ENCODE assay signal across 29 mouse cellular contexts in the genomic region with DNA sequence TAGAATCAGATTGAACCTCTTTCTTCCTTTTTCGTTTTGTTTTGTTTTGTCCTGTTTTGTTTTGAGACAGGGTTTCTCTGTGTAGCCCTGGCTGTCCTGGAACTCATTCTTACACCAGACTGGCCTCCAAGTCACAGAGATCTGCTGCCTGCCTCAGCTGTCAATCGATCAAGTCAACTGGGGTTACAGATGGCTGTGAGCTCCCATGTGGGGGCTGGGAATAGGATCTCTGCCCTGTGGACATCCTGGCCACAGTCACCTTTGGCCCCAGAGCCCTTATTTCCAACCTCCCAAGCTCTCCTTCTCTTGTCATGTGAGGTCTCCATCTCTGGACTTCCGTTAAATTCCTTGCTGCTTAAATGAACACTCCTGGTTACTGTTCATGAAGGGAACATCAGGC. TPM values are rescaled to one million over a fixed set of nuclear protein-coding genes. Genes with fewer than 3 reads are reported as not detected.
DNase-seq lines count a peak whose midpoint lies in the region; ATAC-seq and TF ChIP-seq lines count a peak whose summit lies in the region.
"Had no signal": no experiment of that assay in that cellular context is flagged by ENCODE, and none has a peak within 500 bp of the region (broad histone marks: within the 10 kb centered on the region; RNA-seq: fewer than 3 reads in every experiment).

No protein-coding gene starts in this region.

- intact Hi-C loops in gastrocnemius, adult 2 months (cut with DNase I) = no loop called here
- intact Hi-C loops in gastrocnemius, postnatal 36 days (cut with DNase I) = no loop called here

- TF ChIP-seq EP300 in liver, postnatal 0 days (IDR thresholded peaks at IDR 0.05; ENCODE audit: low read depth) = no peak

- DNase-seq in gastrocnemius, adult 2 months = no peak
- DNase-seq in gastrocnemius, postnatal 36 days = no peak
- DNase-seq in liver, postnatal 0 days = no peak
- peak; percentile 51 for DNase-seq in yolk sac, embryonic 10.5 days (ENCODE audit: low spot score)
- DNase-seq in left cerebral cortex, adult 18-20 months (ENCODE audit: low spot score in 2 of 2) = no peak
- DNase-seq: adrenal gland, adult 2 months; adrenal gland, postnatal 10 days; adrenal gland, postnatal 25 days; B cell, adult 2 months; cerebellum, adult 11 months; cerebellum, adult 18-20 months; cerebellum, adult 8-10 months; cerebellum, adult 9-11 months; cerebellum, postnatal 14 days; cerebellum, postnatal 36 days; embryo, embryonic 11 days had no signal

- H3K9me3 ChIP-seq in liver, postnatal 0 days (ENCODE audit: low read length) = no peaks in the 10 kb centered on the region
- no peaks in the 10 kb centered on the region for H3K9me3 ChIP-seq in liver, embryonic 12.5 days (replicated peaks)
- H3K9me3 ChIP-seq: embryonic facial prominence, embryonic 13.5 days; embryonic facial prominence, embryonic 15.5 days; forebrain, embryonic 10.5 days; forebrain, embryonic 12.5 days; G1E had no signal

- no peaks in the 10 kb centered on the region for H3K27me3 ChIP-seq in liver, postnatal 0 days (ENCODE audit: insufficient read depth, low read length)
- H3K27me3 ChIP-seq in liver, embryonic 12.5 days (replicated peaks) = 0 out of 2 replicates have a peak, but pooled peaks cover 3% of the 10 kb centered on the region
- H3K27me3 ChIP-seq: CH12.LX; embryonic facial prominence, embryonic 13.5 days; embryonic facial prominence, embryonic 15.5 days; forebrain, embryonic 12.5 days; Patski had no signal

- peaks cover 10% of the 10 kb centered on the region for H3K4me1 ChIP-seq in liver, postnatal 0 days (ENCODE audit: insufficient read depth)
- peaks cover 11% of the 10 kb centered on the region for H3K4me1 ChIP-seq in liver, embryonic 12.5 days
- H3K4me1 ChIP-seq: embryonic facial prominence, embryonic 15.5 days; forebrain, embryonic 12.5 days had no signal

- H3K4me2 ChIP-seq in liver, postnatal 0 days (ENCODE audit: low read depth, low read length) = no peak overlapping the region
- H3K4me2 ChIP-seq in liver, embryonic 12.5 days = no peak overlapping the region
- H3K4me2 ChIP-seq: embryonic facial prominence, embryonic 13.5 days; embryonic facial prominence, embryonic 15.5 days; forebrain, embryonic 12.5 days had no signal

- 0 out of 2 replicates have a peak overlapping the region, but pooled peaks have one; percentile 20 for H3K27ac ChIP-seq in gastrocnemius, adult 2 months
- no peak overlapping the region for H3K27ac ChIP-seq in liver, postnatal 0 days (ENCODE audit: low read depth)
- H3K27ac ChIP-seq in liver, embryonic 12.5 days = no peak overlapping the region
- H3K27ac ChIP-seq: embryonic facial prominence, embryonic 13.5 days; embryonic facial prominence, embryonic 15.5 days; forebrain, embryonic 10.5 days; forebrain, embryonic 12.5 days had no signal

- H3K9ac ChIP-seq in liver, postnatal 0 days (replicated peaks) = no peak overlapping the region
- H3K9ac ChIP-seq in liver, embryonic 12.5 days = no peak overlapping the region
- H3K9ac ChIP-seq: embryonic facial prominence, embryonic 13.5 days; embryonic facial prominence, embryonic 15.5 days; forebrain, embryonic 12.5 days had no signal

- no peak for TF ChIP-seq CTCF in gastrocnemius, adult 2 months (IDR thresholded peaks at IDR 0.05)
- no peak for TF ChIP-seq CTCF in liver, postnatal 0 days (IDR thresholded peaks at IDR 0.05; ENCODE audit: low read depth)

- no peak overlapping the region for H3K4me3 ChIP-seq in gastrocnemius, adult 2 months
- H3K4me3 ChIP-seq in liver, postnatal 0 days (ENCODE audit: low read depth, low read length) = no peak overlapping the region
- no peak overlapping the region for H3K4me3 ChIP-seq in liver, embryonic 12.5 days
- H3K4me3 ChIP-seq: embryonic facial prominence, embryonic 13.5 days; embryonic facial prominence, embryonic 15.5 days; erythroblast, embryonic 14.5 days; forebrain, embryonic 10.5 days; forebrain, embryonic 12.5 days had no signal

- WGBS in liver, postnatal 0 days (ENCODE audit: insufficient replicate concordance) = 65% methylated on average over 3 of the region's 3 CpGs
- WGBS in liver, embryonic 12.5 days (ENCODE audit: insufficient replicate concordance) = 65% methylated on average over 3 of the region's 3 CpGs

- H3K36me3 ChIP-seq in liver, postnatal 0 days (replicated peaks; ENCODE audit: insufficient read depth, low read length) = no peaks in the 10 kb centered on the region
- no peaks in the 10 kb centered on the region for H3K36me3 ChIP-seq in liver, embryonic 12.5 days
- H3K36me3 ChIP-seq: embryonic facial prominence, embryonic 13.5 days; embryonic facial prominence, embryonic 15.5 days; forebrain, embryonic 10.5 days; forebrain, embryonic 12.5 days; G1E had no signal

- ATAC-seq in liver, postnatal 0 days = peak; percentile 44; the same call in 1 of the 2 replicates
- no peak for ATAC-seq in liver, embryonic 12.5 days
- ATAC-seq: activated CD4-positive, CD25-positive, alpha-beta regulatory T cell, adult 4 months; CD4-positive, CD25-positive, alpha-beta regulatory T cell, adult 4 months; forebrain, embryonic 14.5 days; forebrain, embryonic 16.5 days; Patski had no signal

RNA-seq across cellular contexts. Expression of a gene that starts 13.5 kb away (rescaled TPM):
- 10 to 100 TPM; 26.3 to 66.2 TPM for total RNA-seq in gastrocnemius, adult 2 months (2021)
- total RNA-seq in gastrocnemius, postnatal 36 days (2021) = 10 to 100 TPM; 17.6 to 39.5 TPM
- polyA plus RNA-seq in liver, postnatal 0 days (2015; fragmentation: Nextera tagmentation; extraction: Ambion mirVana) = 27.9 and 38.5 TPM in 2 replicates
- polyA plus RNA-seq in liver, embryonic 12.5 days (2016; fragmentation: Nextera tagmentation; extraction: Ambion mirVana) = 14.5 and 15.7 TPM in 2 replicates
- 10 to 100 TPM; 27.2 to 32.0 TPM for total RNA-seq in left cerebral cortex, adult 18-20 months (2021)
